Mouse (Mus musculus): ENCODE measurements around the gene Prmt1.

Prmt1 gene

DNA sequence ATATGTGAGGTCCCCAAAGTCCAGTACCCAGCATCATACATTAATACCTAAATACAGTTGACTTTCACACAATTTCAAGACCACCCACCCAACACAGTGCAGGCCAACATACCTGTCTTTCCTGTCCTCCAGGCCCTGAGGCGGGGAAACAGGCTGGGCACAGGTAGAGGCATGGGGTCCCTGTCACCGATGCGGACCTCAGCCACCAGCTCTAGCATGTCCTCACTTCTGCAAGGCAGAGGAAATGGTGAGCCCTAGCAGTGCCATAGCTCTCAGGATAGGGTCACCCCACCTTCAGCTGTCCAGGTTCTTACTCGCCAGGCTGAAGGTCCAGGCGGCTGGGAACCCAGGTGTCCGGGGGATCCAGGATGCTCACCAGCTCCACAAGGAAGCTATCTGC lies 25.6 kb upstream of the Prmt1 start:
- DNase-seq = no peak

GRCm38 (mm10) chr7:45008411-45008810 lies 22.0 kb upstream of the Prmt1 start:
- no peak for DNase-seq

DNA sequence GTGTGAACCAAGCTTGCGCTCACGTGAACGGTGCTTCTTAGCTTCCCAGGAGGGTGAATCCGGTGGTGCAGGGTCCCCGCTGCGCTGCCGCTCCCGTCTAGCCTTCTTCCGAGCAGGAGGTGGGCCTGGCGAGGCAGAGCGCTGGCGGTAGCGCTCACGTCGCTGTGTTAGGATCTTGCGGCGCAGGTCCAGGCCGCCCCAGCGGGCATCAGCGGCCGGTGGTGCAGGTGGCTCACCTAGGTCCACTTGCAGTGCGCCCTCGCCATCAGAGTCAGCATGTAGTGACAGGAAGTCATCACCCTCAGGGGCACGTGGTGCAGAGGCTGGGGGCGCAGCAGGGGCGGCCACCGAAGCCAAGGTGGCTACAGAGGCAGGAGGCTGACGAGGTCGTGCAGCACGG lies 21.5 kb upstream of the Prmt1 start:
- DNase-seq = no peak

DNA sequence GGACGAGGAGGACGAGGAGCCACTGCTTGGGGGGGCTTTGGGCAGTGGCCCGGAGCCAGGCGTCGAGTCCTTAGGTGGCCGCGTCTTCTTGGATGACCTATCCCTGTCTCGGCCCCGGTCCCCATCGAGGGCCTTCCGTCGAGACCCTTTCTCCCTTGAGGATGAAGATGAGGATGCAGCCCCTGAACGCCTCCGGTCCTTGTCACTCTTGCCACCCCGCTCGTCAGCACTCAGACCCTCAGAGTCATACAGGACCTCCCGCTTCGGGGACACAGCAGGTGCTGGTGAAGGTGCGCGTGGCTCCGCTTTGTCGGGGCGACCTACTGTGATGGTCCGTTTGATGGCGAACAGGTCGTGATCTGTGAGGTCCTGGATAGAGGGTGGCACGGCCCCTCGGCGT lies 20.8 kb upstream of the Prmt1 start:
- DNase-seq = no peak

- no peak for DNase-seq
Observed at GRCm38 (mm10) chr7:45006503-45006902, 20.1 kb upstream of the Prmt1 start.

DNA sequence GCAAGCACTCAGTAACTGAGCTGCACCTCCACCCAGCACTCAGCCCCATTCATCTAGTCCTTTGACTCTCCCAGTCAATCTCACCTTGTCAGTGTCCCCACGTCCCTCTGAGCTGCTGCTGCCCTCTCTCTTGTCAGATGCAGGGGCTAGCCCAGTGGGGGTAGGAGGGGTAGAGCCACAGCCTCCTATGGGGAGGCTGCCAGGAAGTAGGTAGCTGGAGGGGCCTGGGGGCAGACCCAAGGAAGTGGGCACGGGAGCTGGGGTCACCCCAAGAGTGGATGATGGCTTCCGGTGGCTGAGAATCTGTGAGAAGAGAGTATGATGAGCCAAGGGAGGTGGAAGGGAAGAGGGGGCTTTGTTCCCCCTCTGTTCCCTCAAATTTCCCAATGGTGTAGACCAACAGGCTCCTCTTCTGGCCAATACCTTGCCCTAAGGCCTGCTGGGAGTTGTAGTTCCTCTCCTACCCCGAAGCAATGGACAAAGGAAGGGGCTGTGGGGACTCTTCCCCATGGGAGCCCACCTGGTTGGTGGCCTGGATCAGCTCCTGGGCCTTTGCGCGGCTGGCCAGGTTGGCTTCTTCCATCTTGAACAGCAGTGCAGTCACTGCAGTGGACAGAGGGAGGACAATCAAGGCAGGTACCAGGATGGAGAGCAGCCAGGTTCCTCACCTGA lies 19.1 kb upstream of the Prmt1 start:
- no peak for DNase-seq

- DNase-seq = no peak
Observed at GRCm38 (mm10) chr7:45004546-45004945, 18.2 kb upstream of the Prmt1 start.

GRCm38 (mm10) chr7:45002440-45002839 lies 16.1 kb upstream of the Prmt1 start:
- DNase-seq = no peak

- DNase-seq = no peak
Observed at GRCm38 (mm10) chr7:45000539-45001114, 14.3 kb upstream of the Prmt1 start.

GRCm38 (mm10) chr7:44999753-45000152 lies 13.4 kb upstream of the Prmt1 start:
- no peak for DNase-seq

DNA sequence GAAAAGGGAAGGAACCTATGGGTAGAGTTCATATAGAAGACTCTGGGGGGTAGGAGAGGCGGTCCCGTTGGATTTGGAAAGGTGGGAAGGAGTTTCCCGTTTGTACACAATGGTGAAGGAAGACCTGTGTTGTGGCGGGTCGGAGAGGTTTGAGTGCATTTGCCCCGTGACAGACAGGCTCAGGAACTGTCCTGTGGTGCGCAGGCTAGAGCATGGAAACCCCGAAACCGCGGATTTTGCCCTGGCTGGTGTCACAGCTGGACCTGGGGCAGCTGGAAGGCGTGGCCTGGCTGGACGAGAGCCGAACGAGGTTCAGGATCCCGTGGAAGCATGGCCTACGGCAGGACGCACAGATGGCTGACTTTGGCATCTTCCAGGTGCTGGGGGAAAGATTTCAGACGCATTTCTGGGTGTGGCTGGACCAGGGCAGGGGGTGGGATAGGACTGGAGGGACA lies 12.2 kb upstream of the Prmt1 start, which contains the start of gene Bcl2l12:
Gene Bcl2l12, minus strand, starts transcription at position 212 of the 455 bp plus-strand sequence.
- no peak for DNase-seq

GRCm38 (mm10) chr7:44997940-44998428 lies 11.6 kb upstream of the Prmt1 start:
- no peak for DNase-seq

GRCm38 (mm10) chr7:44997231-44997939 lies 11.0 kb upstream of the Prmt1 start, which contains the start of gene Irf3:
TSS of gene Irf3 (plus strand) at chr7:44997648.
- DNase-seq = peak; percentile 94

DNA sequence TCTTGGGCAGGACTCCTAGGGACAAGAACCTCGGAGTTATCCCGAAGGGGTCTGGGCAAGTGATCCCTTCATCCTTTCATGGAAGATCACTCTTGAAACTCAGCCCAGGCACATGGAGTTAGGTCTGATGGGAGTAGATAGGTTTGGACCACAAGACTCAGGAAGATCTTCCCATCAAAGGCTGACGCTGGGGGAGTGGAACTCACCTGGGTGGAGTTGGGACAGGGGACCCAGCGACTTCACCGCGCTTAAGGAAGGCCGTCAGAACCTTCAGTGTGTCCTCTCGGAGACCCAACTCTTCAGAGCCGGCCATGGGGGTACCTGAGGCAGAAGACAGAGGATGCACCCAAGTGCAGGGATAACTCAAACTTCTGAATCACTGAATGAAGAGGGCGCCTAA lies 10.3 kb upstream of the Prmt1 start:
- no peak for DNase-seq

DNA sequence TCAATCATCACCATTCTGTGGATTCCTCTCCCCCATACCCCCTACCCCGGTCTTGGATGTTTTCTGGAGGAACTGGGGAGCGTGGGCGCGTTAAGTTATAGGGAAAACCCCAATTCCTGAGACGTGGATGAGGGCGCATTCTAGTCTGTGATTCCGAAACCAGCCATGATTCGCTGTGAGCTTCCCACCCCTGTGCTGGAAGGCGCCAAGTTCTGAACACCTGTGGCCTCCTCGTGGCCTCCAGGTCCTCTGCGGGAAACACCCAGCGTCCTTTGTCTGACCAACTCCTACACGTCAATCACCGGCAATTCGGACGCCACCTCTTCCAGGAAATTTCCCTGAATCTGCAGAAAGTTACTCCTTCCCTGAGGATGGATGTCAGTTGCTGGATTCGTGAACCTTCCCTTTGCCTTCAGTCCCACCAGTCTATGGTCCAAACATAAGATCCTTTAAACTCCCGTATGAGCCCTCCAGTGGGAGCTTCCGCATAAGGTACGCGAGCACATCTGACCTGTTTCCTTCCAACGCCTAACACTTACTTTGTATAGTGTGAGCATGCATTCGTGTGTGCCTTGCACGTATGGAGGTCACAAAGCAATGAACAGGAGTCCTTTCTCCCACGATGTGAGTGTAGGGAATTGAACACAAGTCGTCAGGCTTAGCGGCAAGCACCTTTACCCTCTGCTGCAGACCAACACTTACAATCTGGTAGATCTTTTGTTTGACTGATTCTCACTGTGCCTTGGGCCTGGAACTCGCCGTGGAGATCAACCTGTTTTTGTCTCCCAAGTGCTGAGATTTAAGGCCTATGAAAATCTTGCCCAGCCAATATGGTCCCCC lies 731 bp upstream of the Prmt1 start:
- DNase-seq = no peak

GRCm38 (mm10) chr7:44985595-44986191 lies 675 bp downstream of the Prmt1 start:
- DNase-seq = peak; percentile 71

- no peak for DNase-seq
Observed at GRCm38 (mm10) chr7:44984833-44985164, 1.6 kb downstream of the Prmt1 start.

GRCm38 (mm10) chr7:44983944-44984832 lies 2.2 kb downstream of the Prmt1 start:
- no peak for DNase-seq

DNA sequence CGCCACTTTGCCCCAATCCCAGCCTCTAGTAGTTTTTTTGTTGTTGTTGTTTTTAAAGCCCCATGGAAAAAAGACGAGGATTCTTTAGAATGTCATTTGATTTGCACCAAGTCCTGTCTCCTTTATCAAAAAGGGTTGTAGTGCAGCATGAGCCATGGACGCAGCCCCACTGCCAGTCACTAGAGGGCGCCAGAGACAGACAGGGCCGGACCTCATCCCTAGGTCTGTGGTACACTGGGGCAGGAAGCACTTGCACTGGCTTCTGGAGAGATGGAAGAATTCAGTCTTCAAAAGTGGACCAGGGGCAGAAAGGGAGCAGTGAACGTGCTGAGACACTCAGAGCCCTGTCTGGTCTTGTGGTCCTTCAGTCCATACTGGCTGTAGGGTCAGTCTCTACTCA lies 3.3 kb downstream of the Prmt1 start:
- peak; percentile 82 for DNase-seq

GRCm38 (mm10) chr7:44981539-44981938 lies 4.8 kb downstream of the Prmt1 start:
- no peak for DNase-seq

- no peak for DNase-seq
Observed at GRCm38 (mm10) chr7:44978300-44978699, 8.1 kb downstream of the Prmt1 start.

GRCm38 (mm10) chr7:44975117-44975419 lies 11.3 kb downstream of the Prmt1 start:
- no peak for DNase-seq
